Mouse (Mus musculus): ENCODE measurements around the gene Ip6k2.

Gene Ip6k2

DNA sequence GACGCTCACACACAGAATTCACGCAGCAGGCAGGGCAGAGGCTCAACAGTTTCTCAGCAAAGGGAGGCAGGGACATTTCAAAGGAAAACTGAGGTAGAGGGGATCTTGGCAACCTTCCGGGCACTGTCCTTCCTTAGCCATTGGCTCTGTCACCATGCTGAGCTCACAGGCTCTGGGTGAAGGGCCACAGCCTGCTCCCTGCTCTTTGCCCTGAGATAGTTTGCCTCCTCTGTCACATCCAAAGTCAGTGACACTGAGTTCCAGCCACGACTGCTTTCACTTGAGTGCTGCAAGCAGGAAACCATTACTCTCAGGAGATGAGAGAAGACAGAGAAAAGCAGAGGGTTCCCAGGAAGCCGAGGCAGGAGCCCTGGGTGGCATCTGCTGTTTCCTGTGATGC lies 36.5 kb downstream of the Ip6k2 start:
- DNase-seq (ENCODE audit: low read depth, low spot score), result no peak

DNA sequence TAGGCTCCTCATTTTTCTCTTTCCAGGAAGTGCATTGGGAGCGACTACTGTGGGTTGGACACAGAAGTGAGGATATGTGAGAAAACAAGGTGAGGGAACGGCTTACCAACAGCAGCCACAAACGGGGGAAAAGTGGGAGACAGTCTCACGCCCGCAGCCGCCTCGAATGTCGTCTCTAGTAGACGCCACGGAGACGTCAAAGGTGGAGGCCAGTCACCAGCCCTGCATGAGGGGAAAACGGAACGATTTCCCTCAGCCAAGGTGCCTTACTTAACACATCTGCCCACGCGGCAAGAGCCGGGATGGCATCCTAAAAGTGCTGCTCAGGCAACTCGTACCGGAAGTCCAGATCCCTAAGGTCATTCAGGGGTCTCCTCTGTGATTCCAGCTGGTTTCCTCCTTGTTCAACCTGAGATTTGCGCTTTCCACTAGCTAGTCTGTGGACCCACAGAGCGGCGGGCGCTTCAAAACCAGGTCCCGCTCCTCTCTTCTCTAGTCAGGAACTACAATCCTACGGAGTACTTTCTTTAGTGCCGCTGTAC lies 40.6 kb downstream of the Ip6k2 start:
- no peak for DNase-seq (ENCODE audit: low read depth, low spot score)

DNA sequence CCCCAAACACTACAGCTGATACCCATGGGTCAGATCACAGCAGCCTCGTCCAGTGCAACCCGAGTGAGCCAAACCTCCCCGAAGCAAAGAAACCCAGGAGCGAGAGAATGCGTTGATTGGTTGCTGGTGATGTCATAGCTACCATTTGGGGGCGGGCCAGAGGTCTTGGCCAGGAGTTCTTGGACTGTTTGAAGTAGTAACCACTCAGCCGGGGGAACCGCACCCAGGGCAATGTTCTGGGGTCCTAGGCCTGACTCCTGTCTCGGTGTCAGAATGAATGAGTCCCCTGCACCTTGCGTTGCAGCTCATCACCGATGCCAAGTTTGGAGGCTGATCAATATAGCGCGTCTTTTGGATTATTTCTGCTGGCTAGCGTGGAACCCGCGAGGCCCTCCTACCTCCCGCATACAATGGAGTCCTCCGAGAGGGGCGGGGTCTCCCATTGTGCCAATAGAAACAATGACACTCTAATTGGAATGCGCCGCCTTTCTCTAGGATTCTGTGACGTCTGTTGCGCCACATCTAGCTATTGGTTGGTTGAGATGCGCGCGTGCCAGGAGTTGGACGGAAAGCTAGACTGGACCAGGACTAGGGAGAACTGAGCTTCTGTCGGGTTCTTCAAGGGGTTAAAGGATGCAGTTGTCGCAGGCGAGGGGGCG lies 41.3 kb downstream of the Ip6k2 start:
- no peak for DNase-seq (ENCODE audit: low read depth, low spot score)

DNA sequence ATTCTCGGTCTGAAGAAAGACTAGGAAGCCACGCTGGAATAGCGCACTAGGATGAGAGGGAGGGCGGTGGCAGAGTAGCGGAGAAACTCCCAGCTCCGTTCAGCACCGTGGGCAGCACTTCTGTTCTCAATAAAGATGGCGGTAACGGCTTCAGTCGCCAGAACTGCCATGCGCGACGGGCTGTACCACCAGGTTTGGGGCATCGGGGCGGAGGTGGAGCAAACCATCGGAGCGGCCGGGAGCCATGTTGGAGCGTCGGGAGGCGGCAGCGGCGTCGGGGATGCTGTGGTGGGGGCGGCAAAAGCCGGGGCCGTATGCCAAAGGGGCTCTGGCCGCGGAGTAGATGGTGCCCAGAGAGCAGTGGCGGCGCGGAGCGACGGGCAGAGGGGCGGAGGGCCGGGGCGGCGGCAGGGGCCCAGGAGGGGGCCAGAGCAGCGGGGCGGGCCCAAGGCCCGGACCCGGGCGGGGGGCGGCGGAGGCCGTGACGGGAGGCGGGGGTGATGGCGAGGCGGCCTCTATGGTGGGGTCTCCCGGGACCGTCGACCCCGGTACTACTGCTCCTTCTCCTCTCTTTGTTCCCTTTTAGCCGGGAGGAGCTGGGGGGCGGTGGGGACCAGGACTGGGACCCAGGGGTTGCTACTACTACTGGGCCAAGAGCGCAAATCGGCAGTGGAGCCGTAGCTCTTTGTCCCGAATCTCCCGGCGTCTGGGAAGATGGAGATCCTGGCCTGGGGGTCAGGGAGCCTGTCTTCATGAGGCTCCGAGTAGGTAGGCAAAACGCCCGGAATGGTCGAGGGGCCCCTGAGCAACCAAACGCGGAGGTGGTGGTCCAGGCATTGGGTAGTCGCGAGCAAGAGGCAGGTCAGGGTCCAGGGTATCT lies 42.5 kb downstream of the Ip6k2 start, which contains the start of gene Celsr3:
Gene Celsr3 (plus strand): TSS at position 501 of the 880 bp plus-strand sequence.
- DNase-seq (ENCODE audit: low read depth, low spot score), result no peak

DNA sequence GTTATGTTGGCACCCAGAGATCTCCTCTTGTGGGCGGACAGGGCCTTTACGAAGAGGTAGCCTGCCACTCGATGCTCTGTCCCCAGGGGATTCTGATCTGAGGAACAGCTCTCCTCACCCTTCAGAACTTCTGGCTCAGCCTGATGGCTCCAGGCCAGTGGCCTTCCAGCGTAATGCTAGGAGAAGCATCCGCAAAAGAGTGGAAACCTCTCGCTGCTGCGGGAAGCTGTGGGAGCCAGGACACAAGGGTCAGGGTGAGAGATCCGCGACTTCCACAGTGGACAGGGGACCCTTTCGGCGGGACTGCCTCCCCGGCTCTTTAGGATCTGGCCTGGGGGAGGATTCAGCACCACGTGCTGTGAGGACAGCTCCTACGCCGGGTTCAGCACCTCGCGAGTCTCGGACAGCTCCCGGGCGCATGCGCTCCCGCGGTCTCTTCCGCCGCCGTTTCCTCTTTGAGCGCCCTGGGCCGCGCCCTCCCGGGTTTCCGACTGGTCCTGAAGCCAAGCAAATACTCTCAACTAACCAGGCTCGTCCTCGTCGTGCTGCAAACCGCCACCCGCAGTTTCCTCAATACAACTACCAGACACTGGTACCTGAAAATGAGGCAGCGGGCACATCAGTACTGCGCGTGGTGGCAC lies 43.2 kb downstream of the Ip6k2 start:
- no peak for DNase-seq (ENCODE audit: low read depth, low spot score)

DNA sequence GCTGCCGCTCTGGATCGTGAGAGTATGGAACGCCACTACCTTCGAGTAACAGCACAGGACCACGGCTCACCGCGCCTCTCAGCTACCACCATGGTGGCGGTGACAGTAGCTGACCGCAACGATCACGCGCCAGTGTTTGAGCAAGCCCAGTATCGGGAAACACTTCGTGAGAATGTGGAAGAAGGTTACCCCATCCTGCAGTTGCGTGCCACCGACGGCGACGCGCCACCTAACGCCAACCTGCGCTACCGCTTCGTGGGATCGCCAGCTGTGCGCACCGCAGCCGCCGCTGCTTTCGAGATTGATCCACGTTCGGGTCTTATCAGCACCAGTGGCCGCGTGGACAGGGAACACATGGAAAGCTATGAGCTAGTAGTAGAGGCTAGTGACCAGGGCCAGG lies 43.9 kb downstream of the Ip6k2 start:
- no peak for DNase-seq (ENCODE audit: low read depth, low spot score)

DNA sequence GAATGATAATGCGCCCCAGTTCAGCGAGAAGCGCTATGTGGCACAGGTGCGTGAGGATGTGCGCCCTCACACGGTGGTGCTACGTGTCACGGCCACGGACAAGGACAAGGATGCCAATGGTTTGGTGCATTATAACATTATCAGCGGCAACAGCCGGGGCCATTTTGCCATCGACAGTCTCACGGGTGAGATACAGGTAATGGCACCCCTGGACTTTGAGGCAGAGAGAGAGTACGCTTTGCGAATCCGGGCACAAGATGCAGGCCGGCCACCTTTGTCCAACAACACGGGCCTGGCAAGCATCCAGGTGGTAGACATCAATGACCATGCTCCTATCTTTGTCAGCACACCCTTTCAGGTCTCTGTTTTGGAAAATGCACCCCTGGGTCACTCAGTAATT lies 44.3 kb downstream of the Ip6k2 start:
- no peak for DNase-seq (ENCODE audit: low read depth, low spot score)

DNA sequence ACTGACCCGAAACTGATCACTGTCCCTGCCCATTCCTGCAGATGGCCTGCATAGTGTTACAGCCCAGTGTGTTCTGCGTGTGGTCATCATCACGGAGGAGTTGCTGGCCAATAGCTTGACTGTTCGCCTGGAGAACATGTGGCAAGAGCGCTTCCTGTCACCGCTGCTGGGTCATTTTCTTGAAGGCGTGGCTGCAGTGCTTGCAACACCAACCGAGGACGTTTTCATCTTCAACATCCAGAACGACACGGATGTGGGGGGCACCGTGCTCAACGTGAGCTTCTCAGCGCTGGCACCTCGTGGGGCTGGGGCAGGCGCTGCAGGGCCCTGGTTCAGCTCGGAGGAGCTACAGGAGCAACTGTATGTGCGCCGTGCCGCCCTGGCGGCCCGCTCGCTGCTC lies 48.0 kb downstream of the Ip6k2 start:
- DNase-seq (ENCODE audit: low read depth, low spot score), result no peak

DNA sequence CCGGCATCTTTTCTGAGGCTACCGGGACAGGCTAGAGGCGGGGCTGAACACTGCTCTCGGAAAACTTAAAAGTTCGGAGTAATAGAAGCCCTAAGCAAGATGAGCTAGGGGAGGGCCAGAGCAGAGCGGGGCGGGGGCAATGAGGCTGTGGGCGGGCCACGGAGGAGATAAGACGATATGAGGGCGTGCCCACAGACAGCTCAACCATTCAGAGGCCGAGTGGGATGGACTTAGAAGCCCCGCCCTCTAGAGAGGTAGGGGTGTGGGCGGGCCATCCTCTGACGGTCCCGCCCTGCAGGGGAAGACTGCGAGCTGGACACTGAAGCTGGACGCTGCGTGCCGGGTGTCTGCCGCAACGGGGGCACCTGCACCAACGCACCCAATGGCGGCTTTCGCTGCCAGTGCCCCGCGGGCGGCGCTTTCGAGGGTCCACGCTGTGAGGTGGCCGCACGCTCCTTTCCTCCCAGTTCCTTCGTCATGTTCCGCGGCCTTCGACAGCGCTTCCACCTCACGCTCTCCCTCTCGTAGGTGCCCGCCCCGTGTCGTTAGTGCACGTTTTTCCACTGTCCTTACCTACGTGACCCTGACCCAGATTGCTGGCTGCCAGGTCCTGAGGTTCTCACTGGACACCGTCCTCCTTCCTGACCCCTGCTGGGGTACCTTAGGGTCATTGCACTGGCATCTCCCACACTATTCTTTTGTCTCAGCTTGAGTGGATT lies 49.0 kb downstream of the Ip6k2 start:
- peak; percentile 92 for DNase-seq (ENCODE audit: low read depth, low spot score)

DNA sequence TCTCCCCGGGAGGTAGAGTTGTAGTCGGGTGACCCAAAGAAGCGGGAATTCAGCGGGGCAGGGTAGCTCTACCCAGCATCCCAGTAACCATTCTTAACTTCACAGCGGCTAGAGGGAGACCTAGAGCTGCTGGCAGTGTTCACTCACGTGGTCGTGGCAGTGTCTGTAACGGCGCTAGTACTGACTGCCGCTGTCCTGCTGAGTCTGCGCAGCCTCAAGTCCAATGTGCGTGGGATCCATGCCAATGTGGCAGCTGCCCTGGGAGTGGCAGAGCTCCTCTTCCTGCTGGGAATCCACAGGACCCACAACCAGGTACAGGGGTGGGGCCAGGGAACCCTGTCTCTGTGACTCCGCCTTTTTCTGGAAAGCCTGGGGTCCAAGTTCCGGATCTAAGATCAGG lies 59.4 kb downstream of the Ip6k2 start:
- DNase-seq (ENCODE audit: low read depth, low spot score), result peak; percentile 15

DNA sequence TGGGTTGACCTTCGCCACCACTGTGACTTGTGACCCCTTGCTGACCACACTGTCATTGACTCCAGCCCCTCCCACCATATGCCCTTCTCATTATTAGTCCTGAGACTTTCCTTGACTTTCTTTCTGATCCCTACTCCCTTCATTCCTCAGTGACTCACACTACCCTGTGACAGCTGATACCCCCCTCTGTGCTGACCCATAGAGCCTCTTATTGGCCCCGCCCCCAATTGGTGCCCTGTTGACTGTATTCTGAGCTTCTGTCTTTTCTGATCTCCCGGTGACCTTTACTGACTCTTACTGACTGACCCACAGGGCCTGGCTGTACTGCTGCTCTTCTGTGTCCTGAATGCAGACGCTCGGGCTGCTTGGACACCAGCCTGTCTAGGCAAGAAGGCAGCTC lies 61.8 kb downstream of the Ip6k2 start:
- no peak for DNase-seq (ENCODE audit: low read depth, low spot score)

DNA sequence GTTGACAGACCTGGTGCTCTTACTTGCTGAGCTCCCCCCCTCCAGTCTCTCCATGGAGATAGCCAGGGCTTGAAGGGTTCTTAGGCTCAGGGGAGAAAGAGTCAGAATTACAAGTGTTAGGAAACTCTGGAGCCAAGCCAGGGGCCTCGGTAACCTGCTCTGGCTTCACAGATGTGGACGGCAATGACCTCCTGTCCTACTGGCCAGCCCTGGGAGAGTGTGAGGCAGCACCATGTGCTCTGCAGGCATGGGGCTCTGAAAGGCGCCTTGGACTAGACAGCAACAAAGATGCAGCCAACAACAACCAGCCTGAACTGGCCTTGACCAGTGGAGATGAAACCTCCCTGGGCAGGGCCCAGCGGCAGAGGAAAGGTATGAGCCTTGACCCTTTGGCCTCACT lies 63.8 kb downstream of the Ip6k2 start:
- no peak for DNase-seq (ENCODE audit: low read depth, low spot score)

DNA sequence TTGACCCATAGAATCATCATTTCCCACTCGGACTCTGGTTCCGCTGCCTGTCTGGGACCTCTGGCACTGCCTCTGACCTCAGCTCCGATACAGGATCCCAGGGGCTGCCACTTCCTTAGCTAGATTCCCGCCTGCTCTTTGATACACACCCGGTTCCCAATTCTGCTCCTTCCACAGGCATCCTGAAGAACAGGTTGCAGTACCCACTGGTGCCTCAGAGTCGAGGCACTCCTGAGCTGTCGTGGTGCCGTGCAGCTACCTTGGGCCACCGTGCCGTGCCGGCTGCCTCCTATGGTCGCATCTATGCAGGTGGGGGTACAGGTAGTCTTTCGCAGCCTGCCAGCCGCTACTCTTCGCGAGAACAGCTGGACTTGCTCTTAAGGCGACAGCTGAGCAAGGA lies 64.8 kb downstream of the Ip6k2 start:
- no peak for DNase-seq (ENCODE audit: low read depth, low spot score)

DNA sequence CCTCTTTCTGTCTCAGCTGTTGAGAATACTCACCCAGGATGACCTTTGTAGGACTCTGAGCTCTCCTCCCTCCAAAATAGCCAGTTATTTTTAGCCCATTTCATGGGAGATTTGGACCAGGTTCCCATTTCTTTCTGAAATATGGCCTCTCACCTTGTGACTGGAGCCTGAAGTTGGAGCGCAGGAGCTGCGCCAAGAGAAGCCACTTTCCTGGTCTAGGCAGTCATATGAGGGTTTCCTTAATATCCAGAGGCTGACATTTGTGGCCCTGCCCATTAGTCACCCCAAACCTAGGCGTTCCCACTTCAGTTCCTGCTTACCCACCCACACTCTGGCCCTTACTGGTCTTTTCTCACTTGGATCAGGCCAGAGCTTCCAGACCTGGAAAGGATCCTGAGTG lies 69.4 kb downstream of the Ip6k2 start, which contains the start of gene Slc26a6:
Gene Slc26a6 (plus strand): TSS at position 308 of the 400 bp plus-strand sequence.
- no peak for DNase-seq (ENCODE audit: low read depth, low spot score)

DNA sequence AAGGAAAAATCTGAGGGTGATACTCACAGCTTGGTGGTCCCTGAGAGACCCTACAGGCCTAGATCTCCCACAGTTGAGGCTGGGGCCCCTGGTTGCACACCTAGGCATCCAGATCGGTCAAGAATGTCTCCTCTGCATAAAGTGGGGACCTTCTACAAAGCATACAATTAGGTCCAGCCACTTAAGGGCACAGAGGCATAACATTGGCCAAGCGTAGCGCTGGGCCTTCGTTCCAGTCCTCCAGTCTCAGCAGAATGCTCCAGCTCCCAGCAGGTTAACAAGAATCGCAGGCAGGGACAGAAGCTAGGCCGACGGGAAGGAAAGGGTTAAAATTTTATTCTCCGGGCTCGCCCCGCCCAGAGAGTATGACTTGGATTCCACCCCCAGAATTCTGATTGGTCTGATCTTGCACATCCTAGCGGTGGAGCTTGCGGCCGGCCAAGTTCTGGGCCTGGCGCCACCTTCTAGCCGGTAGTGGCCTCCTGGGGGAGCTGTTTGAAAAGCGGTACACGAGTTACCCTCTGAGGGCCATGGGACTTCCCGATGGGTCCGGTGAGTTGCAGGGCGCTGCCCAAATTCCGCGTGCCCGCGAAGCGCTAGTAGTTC lies 70.1 kb downstream of the Ip6k2 start:
- peak; percentile 97 for DNase-seq (ENCODE audit: low read depth, low spot score)

DNA sequence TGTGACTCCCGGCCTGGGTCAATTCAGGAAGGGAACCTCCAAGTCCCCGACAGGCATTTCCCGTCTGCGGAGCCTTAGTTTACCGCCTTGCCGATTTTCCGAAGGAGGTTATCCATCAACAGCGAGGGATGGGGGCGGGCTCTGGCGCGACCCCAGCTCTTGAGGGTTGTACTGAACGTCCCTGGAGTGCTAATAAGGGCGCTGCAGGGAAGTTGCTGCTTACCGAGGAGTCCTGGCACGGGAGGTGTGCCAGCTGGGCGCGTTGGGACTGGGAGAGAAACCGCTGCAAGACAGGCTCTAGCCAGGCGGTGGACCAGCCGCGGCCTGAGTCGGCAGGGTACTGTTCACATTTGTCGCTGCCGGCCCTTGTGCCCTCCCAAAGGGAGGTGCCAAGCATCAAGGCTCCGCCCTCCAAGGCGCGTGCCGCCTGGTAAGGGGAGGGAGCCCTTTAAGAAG lies 70.7 kb downstream of the Ip6k2 start:
- peak; percentile 95 for DNase-seq (ENCODE audit: low read depth, low spot score)

DNA sequence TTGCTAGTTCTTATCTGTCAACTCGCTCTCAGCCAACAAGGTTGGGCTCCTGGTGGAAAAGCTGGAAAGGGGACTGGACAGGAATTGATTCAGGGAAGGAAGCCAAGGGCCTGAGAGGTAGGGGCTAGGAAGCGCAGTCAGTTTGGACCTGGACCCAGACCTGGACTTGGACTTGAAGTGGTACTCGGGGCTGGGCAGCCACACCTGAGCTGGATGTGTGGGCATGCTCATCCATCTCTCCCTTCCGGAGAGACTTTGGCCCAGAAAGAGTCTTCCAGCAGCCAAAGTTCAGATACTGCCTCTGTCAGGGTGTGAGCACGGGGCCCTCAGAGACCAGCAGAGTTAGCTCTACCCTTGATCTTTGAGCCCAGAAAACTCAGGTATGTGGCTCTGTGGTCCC lies 71.7 kb downstream of the Ip6k2 start:
- DNase-seq (ENCODE audit: low read depth, low spot score), result no peak
